Mouse (Mus musculus) midbrain, postnatal 0 days (tissue): ENCODE results near the gene Tsen2. TPM values are rescaled to one million over a fixed set of nuclear protein-coding genes. Genes with fewer than 3 reads are reported as not detected.

Source experiments
- ATAC-seq: fragments of 200-750 bp; cut with Nextera tagmentation; 2 replicates; pipeline ENCODE4 v1.8.0; 2017; ENCODE audit warnings: moderate number of reproducible peaks, mild to moderate bottlenecking, moderate TSS enrichment, moderate library complexity; ENCODE audit not compliant: low FRiP score
- DNase-seq: peaks from one replicate; pipeline ENCODE4 v3.0.0-alpha.2; 2015; ENCODE audit warnings: low spot score
- H3K27ac ChIP-seq: fragments of 300-500 bp; sonication (generic); 2 replicates; pipeline ENCODE4 v1.5.1; 2014; ENCODE audit warnings: low read depth, mild to moderate bottlenecking, low read length, mixed read lengths
- H3K27me3 ChIP-seq: fragments of 300-500 bp; sonication (generic); 2 replicates; pipeline ENCODE4 v1.6.1; 2014; ENCODE audit warnings: low read length, control low read depth, mixed read lengths; ENCODE audit not compliant: insufficient read depth
- H3K36me3 ChIP-seq: fragments of 300-500 bp; sonication (generic); 2 replicates; pipeline ENCODE4 v1.6.1; 2014; ENCODE audit warnings: low read length, control low read depth, mixed read lengths; ENCODE audit not compliant: insufficient read depth
- H3K4me1 ChIP-seq: fragments of 300-500 bp; sonication (generic); 2 replicates; pipeline ENCODE4 v1.6.1; 2014; ENCODE audit warnings: mild to moderate bottlenecking, control low read depth, antibody characterized with exemption, low read length, mixed read lengths; ENCODE audit not compliant: insufficient read depth
- H3K4me2 ChIP-seq: fragments of 300-500 bp; sonication (generic); 2 replicates; pipeline ENCODE4 v1.6.1; 2014; ENCODE audit warnings: low read depth, mild to moderate bottlenecking, low read length, mixed read lengths; ENCODE audit not compliant: poor library complexity, severe bottlenecking
- H3K4me3 ChIP-seq: fragments of 300-500 bp; sonication (generic); 2 replicates; pipeline ENCODE4 v1.5.1; 2014; ENCODE audit warnings: low read depth, mild to moderate bottlenecking, low read length, moderate library complexity
- H3K9ac ChIP-seq: fragments of 300-500 bp; sonication (generic); replicated peaks from 2 replicates; pipeline ENCODE4 v1.6.1; 2014; ENCODE audit warnings: mild to moderate bottlenecking, low read length, moderate library complexity, mixed read lengths; ENCODE audit not compliant: poor library complexity, severe bottlenecking
- H3K9me3 ChIP-seq: fragments of 300-500 bp; sonication (generic); 2 replicates; pipeline ENCODE4 v1.6.1; 2016; ENCODE audit warnings: low read length, control low read depth
- CTCF ChIP-seq: IDR thresholded peaks from 2 replicates; pipeline ENCODE4 v1.5.1; 2016; ENCODE audit warnings: antibody characterized with exemption, mild to moderate bottlenecking
- WGBS: fragments of 180-500 bp; shearing (Covaris S2); extraction: QIAGEN DNeasy Blood & Tissue Kit; methylation state at CpG from one replicate; pipeline ENCODE4 v1.1.7; 2014; 5-methylcytosine and 5-hydroxymethylcytosine counted together
- polyA plus RNA-seq: library from polyadenylated mRNA; unstranded; fragments of >200 nt; fragmentation: Nextera tagmentation; extraction: Ambion mirVana; gene quantifications from 2 replicates; pipeline ENCODE4 v1.2.1, GENCODE M21; 2015
- total RNA-seq: library from RNA; depleted of rRNA; stranded (reverse); fragments of >200 nt; gene quantifications from 2 replicates; pipeline ENCODE4 v1.2.3, GENCODE M21; 2014; rRNA removed

Gene Tsen2
- 15.0 and 22.9 TPM in 2 replicates for total RNA-seq
- 24.1 and 29.0 TPM in 2 replicates for polyA plus RNA-seq

- WGBS, result under 1% methylated on average over 38 of the region's 38 CpGs
- Histone ChIP-seq H3K9me3 (no peaks in the 10 kb centered on the region), H3K4me2 (peak within 1 kb of the TSS; percentile 64), H3K27me3 (no peaks in the 10 kb centered on the region), H3K36me3 (peaks cover 10% of the 10 kb centered on the region; the same call in 1 of the 2 replicates), H3K27ac (peak within 1 kb of the TSS; percentile 87), H3K4me1 (peaks cover 3% of the 10 kb centered on the region; the same call in 1 of the 2 replicates), H3K9ac (peak within 1 kb of the TSS; percentile 81), H3K4me3 (peak within 1 kb of the TSS; percentile 58)
- peak; percentile 98 for DNase-seq
- ATAC-seq, result peak; percentile 95
- peak; percentile 56 for TF ChIP-seq CTCF
These were observed at the start of gene Tsen2 for GRCm38 (mm10) chr6:115544442-115544970. TSS of gene Tsen2 (plus strand) at chr6:115544664.

GRCm38 (mm10) chr6:115499540-115499939 is 44.9 kb upstream of the Tsen2 start:
- H3K27ac ChIP-seq, result no peak overlapping the region
- no peak for TF ChIP-seq CTCF
- no peaks in the 10 kb centered on the region for H3K9me3 ChIP-seq
- DNase-seq, result peak; percentile 71
- peak; percentile 54; the same call in 1 of the 2 replicates for ATAC-seq
- H3K9ac ChIP-seq, result no peak overlapping the region
- H3K4me1 ChIP-seq, result no peaks in the 10 kb centered on the region
- H3K4me3 ChIP-seq, result no peak overlapping the region
- WGBS, result 67% methylated on average over 14 of the region's 14 CpGs
- H3K4me2 ChIP-seq, result no peak overlapping the region
- H3K27me3 ChIP-seq, result 0 out of 2 replicates have a peak, but pooled peaks cover 3% of the 10 kb centered on the region
- no peaks in the 10 kb centered on the region for H3K36me3 ChIP-seq

- DNase-seq, result no peak
- Histone ChIP-seq H3K4me3 (no peak overlapping the region), H3K27ac (no peak overlapping the region), H3K4me2 (no peak overlapping the region), H3K9ac (no peak overlapping the region), H3K36me3 (no peaks in the 10 kb centered on the region), H3K9me3 (no peaks in the 10 kb centered on the region), H3K27me3 (0 out of 2 replicates have a peak, but pooled peaks cover 3% of the 10 kb centered on the region), H3K4me1 (no peaks in the 10 kb centered on the region)
- no peak for ATAC-seq
- 79% methylated on average over 10 of the region's 10 CpGs for WGBS
- no peak for TF ChIP-seq CTCF
These were observed 44.2 kb upstream of the Tsen2 start for GRCm38 (mm10) chr6:115500234-115500633.

GRCm38 (mm10) chr6:115501131-115501530 is 43.3 kb upstream of the Tsen2 start:
- H3K36me3 ChIP-seq, result no peaks in the 10 kb centered on the region
- no peak overlapping the region for H3K4me3 ChIP-seq
- H3K9me3 ChIP-seq, result no peaks in the 10 kb centered on the region
- no peak overlapping the region for H3K9ac ChIP-seq
- TF ChIP-seq CTCF, result no peak
- no peaks in the 10 kb centered on the region for H3K4me1 ChIP-seq
- DNase-seq, result no peak
- H3K4me2 ChIP-seq, result no peak overlapping the region
- no peak for ATAC-seq
- no peak overlapping the region for H3K27ac ChIP-seq
- 0 out of 2 replicates have a peak, but pooled peaks cover 3% of the 10 kb centered on the region for H3K27me3 ChIP-seq
- WGBS, result 77% methylated on average over 3 of the region's 3 CpGs

- ATAC-seq, result no peak
These were observed 41.4 kb upstream of the Tsen2 start for GRCm38 (mm10) chr6:115503038-115503437.

GRCm38 (mm10) chr6:115503549-115504159 is 40.8 kb upstream of the Tsen2 start:
- TF ChIP-seq CTCF, result no peak
- no peaks in the 10 kb centered on the region for H3K9me3 ChIP-seq
- H3K4me1 ChIP-seq, result no peaks in the 10 kb centered on the region
- no peak overlapping the region for H3K9ac ChIP-seq
- no peak overlapping the region for H3K4me3 ChIP-seq
- ATAC-seq (no peak), DNase-seq (no peak)
- H3K4me2 ChIP-seq, result no peak overlapping the region
- no peaks in the 10 kb centered on the region for H3K36me3 ChIP-seq
- H3K27ac ChIP-seq, result no peak overlapping the region
- 93% methylated on average over 10 of the region's 10 CpGs for WGBS
- H3K27me3 ChIP-seq, result 0 out of 2 replicates have a peak, but pooled peaks cover 3% of the 10 kb centered on the region

More at GRCm38 (mm10) chr6:115503038-115503437, 41.4 kb upstream of the Tsen2 start:
- TF ChIP-seq CTCF, result no peak
- Histone ChIP-seq H3K9me3 (no peaks in the 10 kb centered on the region), H3K4me2 (no peak overlapping the region), H3K4me1 (no peaks in the 10 kb centered on the region), H3K27me3 (0 out of 2 replicates have a peak, but pooled peaks cover 3% of the 10 kb centered on the region), H3K27ac (no peak overlapping the region), H3K36me3 (no peaks in the 10 kb centered on the region), H3K9ac (no peak overlapping the region), H3K4me3 (no peak overlapping the region)
- no peak for DNase-seq
- WGBS, result 99% methylated on average over 4 of the region's 4 CpGs
